Mouse (Mus musculus): ENCODE data around the gene Ccdc34.

GRCm38 (mm10) chr2:109987946-109988345, 29.7 kb upstream of the Ccdc34 start:
- TF ChIP-seq CTCF (IDR thresholded peaks at IDR 0.05; ENCODE audit: control insufficient read depth, insufficient read depth, low read length) (no peak), POLR2A (IDR thresholded peaks at IDR 0.05; ENCODE audit: borderline replicate concordance, control insufficient read depth, low read depth, low read length) (no peak)

All from bone marrow, adult 2 months (tissue).